Mouse (Mus musculus) left cerebral cortex, adult 8-10 months (tissue): ENCODE data around the gene Bmp6. TPM values are rescaled to one million over a fixed set of nuclear protein-coding genes. Genes with fewer than 3 reads are reported as not detected.

ENCODE experiments used
- DNase-seq, 2 experiments: peaks; one replicate each; pipeline ENCODE4 v3.0.0; 2022; ENCODE audit warnings: low spot score in 2 of 2
- total RNA-seq, 4 experiments: library from RNA; stranded (reverse); gene quantifications; 2 replicates each; pipeline ENCODE4 v1.2.4; 2022

Bmp6 gene
- total RNA-seq = 10 to 100 TPM; 11.9 to 13.2 (median 12.5) TPM

- peak; percentile 64 to 85 for DNase-seq
These were observed at the start of gene Bmp6 for GRCm38 (mm10) chr13:38344713-38345430. TSS of gene Bmp6 (plus strand) at chr13:38345107.

- DNase-seq = no peak
These were observed 48.7 kb upstream of the Bmp6 start for GRCm38 (mm10) chr13:38296166-38296565.

- no peak for DNase-seq
These were observed 48.3 kb upstream of the Bmp6 start for GRCm38 (mm10) chr13:38296601-38297000.

- no peak for DNase-seq
These were observed 33.8 kb upstream of the Bmp6 start for GRCm38 (mm10) chr13:38311125-38311524.

GRCm38 (mm10) chr13:38312357-38313040, 32.4 kb upstream of the Bmp6 start:
- DNase-seq = no peak

- DNase-seq = no peak
These were observed 30.3 kb upstream of the Bmp6 start for GRCm38 (mm10) chr13:38314590-38314989.

GRCm38 (mm10) chr13:38318418-38318817, 26.5 kb upstream of the Bmp6 start:
- no peak for DNase-seq

GRCm38 (mm10) chr13:38320354-38320753, 24.6 kb upstream of the Bmp6 start:
- no peak for DNase-seq

GRCm38 (mm10) chr13:38324452-38324851, 20.5 kb upstream of the Bmp6 start:
- no peak for DNase-seq

GRCm38 (mm10) chr13:38327377-38327776, 17.5 kb upstream of the Bmp6 start:
- DNase-seq = no peak

- DNase-seq = no peak
These were observed 11.4 kb upstream of the Bmp6 start for GRCm38 (mm10) chr13:38333496-38333895.

- no peak for DNase-seq
These were observed 2.3 kb upstream of the Bmp6 start for GRCm38 (mm10) chr13:38342598-38342997.

- DNase-seq = no peak
These were observed 1.7 kb upstream of the Bmp6 start for GRCm38 (mm10) chr13:38343202-38343601.

GRCm38 (mm10) chr13:38345431-38345820, 519 bp downstream of the Bmp6 start:
- no peak for DNase-seq

- DNase-seq = no peak
These were observed 1.4 kb downstream of the Bmp6 start for GRCm38 (mm10) chr13:38346096-38346915.

- no peak for DNase-seq
These were observed 2.3 kb downstream of the Bmp6 start for GRCm38 (mm10) chr13:38347021-38347774.

GRCm38 (mm10) chr13:38347775-38348135, 2.8 kb downstream of the Bmp6 start:
- no peak for DNase-seq

- DNase-seq = no peak
These were observed 4.1 kb downstream of the Bmp6 start for GRCm38 (mm10) chr13:38349046-38349445.

- DNase-seq = no peak
These were observed 4.9 kb downstream of the Bmp6 start for GRCm38 (mm10) chr13:38349818-38350217.

- no peak for DNase-seq
These were observed 7.1 kb downstream of the Bmp6 start for GRCm38 (mm10) chr13:38351996-38352395.

- no peak for DNase-seq
These were observed 8.1 kb downstream of the Bmp6 start for GRCm38 (mm10) chr13:38352986-38353385.
